Comparison of ENCODE assay signal across 10 mouse cellular contexts in genomic region chr3:100201554-100201953, GRCm38 (mm10). TPM values are rescaled to one million over a fixed set of nuclear protein-coding genes. Genes with fewer than 3 reads are reported as not detected.
DNase-seq lines count a peak whose midpoint lies in the region.
"Had no signal": no experiment of that assay in that cellular context is flagged by ENCODE, and none has a peak within 500 bp of the region (broad histone marks: within the 10 kb centered on the region; RNA-seq: fewer than 3 reads in every experiment).

No protein-coding gene starts in this region.

- DNase-seq in heart, adult 11 months = peak; percentile 90
- no peak for DNase-seq in heart, adult 9 months (ENCODE audit: low spot score in 2 of 2)
- peak; percentile 65 for DNase-seq in layer of hippocampus, adult 9-11 months
- DNase-seq in layer of hippocampus, adult 9-10 months (ENCODE audit: low spot score) = no peak
- peak; percentile 13 for DNase-seq in adrenal gland, postnatal 25 days
- peak; percentile 7 for DNase-seq in lung, postnatal 14 days
- DNase-seq in spleen, adult 18-20 months = no peak
- DNase-seq: cerebellum, adult 9-11 months; embryo, embryonic 11 days; thymus, postnatal 25 days had no signal

RNA-seq across cellular contexts. Expression of gene Wdr3, which starts 39.3 kb away (rescaled TPM):
- total RNA-seq in adrenal gland, postnatal 25 days (2021) = 30.9 and 31.3 TPM in 2 replicates

RNA-seq across cellular contexts. Expression of gene Gdap2, which starts 39.4 kb away (rescaled TPM):
- total RNA-seq in adrenal gland, postnatal 25 days (2021) = 15.2 and 17.1 TPM in 2 replicates

Comparison
In these comparisons a context has a peak if more than half of its experiments do, and no peak if none do; other contexts are left out.
1. DNase-seq: peak in heart, adult 11 months (single experiment), layer of hippocampus, adult 9-11 months (single experiment), adrenal gland, postnatal 25 days (single experiment) and lung, postnatal 14 days (single experiment); none in heart, adult 9 months (0 of 2), layer of hippocampus, adult 9-10 months (single experiment) and spleen, adult 18-20 months (0 of 2).